Mouse (Mus musculus): ENCODE measurements around the gene Lmf2. TPM values are rescaled to one million over a fixed set of nuclear protein-coding genes. Genes with fewer than 3 reads are reported as not detected.

Gene Lmf2
- polyA plus RNA-seq, 1 experiment from 2014 or later = 54.5 TPM

Small RNA genes lying within 50 kb of the gene (microRNA-seq; reads per million reads assigned to microRNA genes)
- not detected for gene Mir6959

Other genes with a start within 250 kb of the Lmf2 start
- gene Tubgcp6, start 232.5 kb downstream of the Lmf2 start, polyA plus RNA-seq (2015; fragmentation: Nextera tagmentation; extraction: Ambion mirVana) = 9.1 and 9.8 TPM in 2 replicates
- gene Hdac10, start 227.0 kb downstream of the Lmf2 start, polyA plus RNA-seq (2015; fragmentation: Nextera tagmentation; extraction: Ambion mirVana) = 16.4 and 19.7 TPM in 2 replicates
- 17.7 and 18.4 TPM in 2 replicates for gene Mapk12, start 215.0 kb downstream of the Lmf2 start, polyA plus RNA-seq (2015; fragmentation: Nextera tagmentation; extraction: Ambion mirVana)
- 3.6 and 4.1 TPM in 2 replicates for gene Mapk11, start 206.0 kb downstream of the Lmf2 start, polyA plus RNA-seq (2015; fragmentation: Nextera tagmentation; extraction: Ambion mirVana)
- gene Plxnb2, start 174.9 kb downstream of the Lmf2 start, polyA plus RNA-seq (2015; fragmentation: Nextera tagmentation; extraction: Ambion mirVana) = 91.8 and 104 TPM in 2 replicates
- gene Dennd6b, start 159.2 kb downstream of the Lmf2 start, polyA plus RNA-seq (2015; fragmentation: Nextera tagmentation; extraction: Ambion mirVana) = 18.9 and 19.0 TPM in 2 replicates
- 18.2 and 21.3 TPM in 2 replicates for gene Ppp6r2, start 144.1 kb downstream of the Lmf2 start, polyA plus RNA-seq (2015; fragmentation: Nextera tagmentation; extraction: Ambion mirVana)
- gene Sbf1, start 40.3 kb downstream of the Lmf2 start, polyA plus RNA-seq (2015; fragmentation: Nextera tagmentation; extraction: Ambion mirVana) = 43.0 and 43.6 TPM in 2 replicates
- gene Adm2, start 32.9 kb downstream of the Lmf2 start, polyA plus RNA-seq (2015; fragmentation: Nextera tagmentation; extraction: Ambion mirVana) = 0.19 and 0.42 TPM in 2 replicates
- gene Miox, start 21.3 kb downstream of the Lmf2 start, polyA plus RNA-seq (2015; fragmentation: Nextera tagmentation; extraction: Ambion mirVana) = not detected in 2 replicates
- 101 and 108 TPM in 2 replicates for gene Ncaph2, start 60 bp upstream of the Lmf2 start, polyA plus RNA-seq (2015; fragmentation: Nextera tagmentation; extraction: Ambion mirVana)
- gene Sco2, start 18.2 kb upstream of the Lmf2 start, polyA plus RNA-seq (2015; fragmentation: Nextera tagmentation; extraction: Ambion mirVana) = 10.0 and 11.9 TPM in 2 replicates
- 0.92 and 0.97 TPM in 2 replicates for gene Tymp, start 21.4 kb upstream of the Lmf2 start, polyA plus RNA-seq (2015; fragmentation: Nextera tagmentation; extraction: Ambion mirVana)
- gene Odf3b, start 23.6 kb upstream of the Lmf2 start, polyA plus RNA-seq (2015; fragmentation: Nextera tagmentation; extraction: Ambion mirVana) = 1.8 and 1.9 TPM in 2 replicates
- not detected in 2 replicates for gene Klhdc7b, start 29.3 kb upstream of the Lmf2 start, polyA plus RNA-seq (2015; fragmentation: Nextera tagmentation; extraction: Ambion mirVana)
- gene Syce3, start 54.8 kb upstream of the Lmf2 start, polyA plus RNA-seq (2015; fragmentation: Nextera tagmentation; extraction: Ambion mirVana) = not detected in 2 replicates
- 241 and 243 TPM in 2 replicates for gene Cpt1b, start 70.2 kb upstream of the Lmf2 start, polyA plus RNA-seq (2015; fragmentation: Nextera tagmentation; extraction: Ambion mirVana)
- gene C730034F03Rik, start 73.9 kb upstream of the Lmf2 start, polyA plus RNA-seq (2015; fragmentation: Nextera tagmentation; extraction: Ambion mirVana) = 3.8 and 4.1 TPM in 2 replicates
- 0.19 and 0.35 TPM in 2 replicates for gene Gm44502, start 74.0 kb upstream of the Lmf2 start, polyA plus RNA-seq (2015; fragmentation: Nextera tagmentation; extraction: Ambion mirVana)
- gene Chkb, start 74.2 kb upstream of the Lmf2 start, polyA plus RNA-seq (2015; fragmentation: Nextera tagmentation; extraction: Ambion mirVana) = 80.5 and 84.9 TPM in 2 replicates
- 0.11 and 0.29 TPM in 2 replicates for gene Mapk8ip2, start 98.3 kb upstream of the Lmf2 start, polyA plus RNA-seq (2015; fragmentation: Nextera tagmentation; extraction: Ambion mirVana)
- gene Arsa, start 121.8 kb upstream of the Lmf2 start, polyA plus RNA-seq (2015; fragmentation: Nextera tagmentation; extraction: Ambion mirVana) = 15.9 and 17.3 TPM in 2 replicates
- gene Shank3, start 144.0 kb upstream of the Lmf2 start, polyA plus RNA-seq (2015; fragmentation: Nextera tagmentation; extraction: Ambion mirVana) = 1.6 and 2.0 TPM in 2 replicates
- 0.16 and 0.22 TPM in 2 replicates for gene Acr, start 212.7 kb upstream of the Lmf2 start, polyA plus RNA-seq (2015; fragmentation: Nextera tagmentation; extraction: Ambion mirVana)
- 20.0 and 21.8 TPM in 2 replicates for gene Rabl2, start 236.3 kb upstream of the Lmf2 start, polyA plus RNA-seq (2015; fragmentation: Nextera tagmentation; extraction: Ambion mirVana)

Measured in heart, embryonic 16.5 days (tissue).